Mouse (Mus musculus) adrenal gland, adult 8-10 months (tissue): ENCODE measurements at regions not wholly inside any gene's neighbourhood (a gene's known extent, or its start where the extent isn't known, plus 50 kb on each side); places are given as distances from the start of the nearest gene placed in this dataset.
"Not testable (repeated sequence)": the region's sequence is repeated elsewhere in the genome, so short reads cannot be mapped to it uniquely, and the experiment has no call there.

Experiments
- DNase-seq: peaks from one replicate; pipeline ENCODE4 v3.0.0; 2022

DNA sequence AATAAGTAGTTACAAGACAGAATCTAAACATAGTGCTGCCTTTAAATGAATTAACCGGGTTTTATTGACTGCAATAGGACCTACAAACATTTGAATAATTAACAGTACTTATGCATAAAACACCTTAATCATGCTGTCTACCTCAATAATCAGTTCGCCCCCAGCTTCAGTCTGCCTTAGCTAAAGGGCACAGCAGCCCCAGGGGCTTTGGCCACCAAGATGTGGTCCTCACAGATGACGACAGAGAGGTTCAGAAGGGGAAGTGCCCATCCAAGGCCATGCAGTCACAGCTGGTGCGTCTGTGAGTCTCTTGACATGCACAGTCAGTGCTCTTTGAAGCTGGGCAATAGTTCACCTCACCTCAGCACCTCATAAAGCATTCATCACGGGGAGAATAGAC, 452.8 kb upstream of the Jmjd1c start:
- DNase-seq: no peak

DNA sequence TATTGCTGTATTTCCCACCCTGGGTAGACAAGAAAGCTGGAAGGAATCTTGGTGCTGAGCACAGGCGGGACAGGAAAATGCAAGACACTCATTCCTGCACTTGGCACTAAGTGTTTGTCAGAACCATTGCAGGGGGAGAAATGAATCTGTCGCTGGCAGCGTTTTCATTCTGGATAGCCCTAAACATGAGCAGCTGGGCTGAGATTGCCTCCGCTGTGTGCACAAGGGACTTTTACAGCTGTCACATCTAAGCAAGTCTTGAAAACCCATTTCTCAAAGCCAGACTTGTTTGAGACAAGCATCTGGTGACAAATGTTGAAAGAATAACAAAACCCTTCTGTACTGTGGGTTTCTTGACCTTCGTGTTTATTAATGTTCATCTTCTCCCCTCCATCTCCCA, 438.4 kb upstream of the Jmjd1c start:
- no peak for DNase-seq

- no peak for DNase-seq
These were observed 412.8 kb upstream of the Jmjd1c start for GRCm38 (mm10) chr10:66683160-66683559.

DNA sequence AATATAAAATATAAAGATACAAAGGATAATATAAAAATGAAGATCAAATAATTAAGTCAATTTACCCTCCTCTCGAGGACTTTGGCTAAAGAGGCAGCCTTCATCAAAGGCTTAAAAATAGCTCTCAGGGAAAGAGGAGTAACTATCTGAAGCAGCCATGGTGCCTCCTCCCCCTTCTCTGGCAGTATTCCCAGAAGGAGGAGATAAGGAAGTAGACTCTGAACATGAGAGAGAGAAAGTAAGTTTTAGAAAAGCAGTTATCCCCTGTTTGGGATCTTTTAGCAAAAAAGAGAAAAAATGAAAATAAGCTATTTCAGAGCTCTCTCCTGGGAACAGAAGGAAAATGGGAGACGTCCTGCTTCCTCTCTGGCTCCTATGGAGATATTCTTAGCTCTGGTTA, 406.7 kb upstream of the Jmjd1c start:
- not testable (repeated sequence) for DNase-seq

GRCm38 (mm10) chr10:66694549-66695285, 401.2 kb upstream of the Jmjd1c start:
- no peak for DNase-seq

GRCm38 (mm10) chr10:66714926-66715325, 381.0 kb upstream of the Jmjd1c start:
- not testable (repeated sequence) for DNase-seq

DNA sequence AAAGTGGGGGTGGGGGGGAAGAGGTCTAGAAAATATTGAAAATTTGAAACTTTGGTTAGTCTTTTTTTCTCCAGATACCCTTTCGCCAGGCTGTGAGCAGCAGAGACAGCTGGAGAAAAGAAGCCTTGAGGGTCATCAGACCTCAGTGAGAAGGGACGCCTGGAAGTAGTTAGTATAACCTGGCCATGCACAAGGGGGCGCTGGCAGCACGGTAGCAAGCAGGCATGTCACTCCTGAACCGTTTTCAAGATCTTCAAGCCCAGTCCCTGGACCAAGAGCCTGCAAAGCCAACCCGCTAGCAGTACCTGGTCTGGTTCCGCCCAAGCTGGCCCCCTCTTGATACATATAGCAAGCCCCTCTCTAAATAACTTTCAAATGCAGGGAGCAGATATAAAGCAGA, 378.0 kb upstream of the Jmjd1c start:
- no peak for DNase-seq

- no peak for DNase-seq
These were observed 376.1 kb upstream of the Jmjd1c start for GRCm38 (mm10) chr10:66719796-66720195.

- no peak for DNase-seq
These were observed 362.3 kb upstream of the Jmjd1c start for GRCm38 (mm10) chr10:66733631-66734030.

DNA sequence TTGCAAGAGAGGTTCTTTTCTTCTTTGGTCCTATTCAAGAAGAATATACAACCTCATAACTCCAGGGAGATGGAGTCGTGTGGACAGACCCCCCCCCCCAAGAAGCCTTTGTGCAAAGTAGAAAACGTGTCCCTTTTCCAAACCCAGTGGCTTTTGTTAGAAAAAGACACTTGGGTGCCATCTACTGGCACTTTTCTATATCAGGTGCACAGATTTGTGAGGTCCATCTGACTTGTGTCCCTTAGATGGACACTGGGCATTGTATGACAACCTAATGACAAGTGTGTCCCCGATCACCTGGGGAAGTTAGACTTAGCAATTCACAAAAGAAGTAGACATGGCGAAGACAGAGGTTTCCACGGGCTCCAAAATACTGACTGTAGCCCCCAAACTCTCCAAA, 361.1 kb upstream of the Jmjd1c start:
- no peak for DNase-seq

- no peak for DNase-seq
These were observed 356.9 kb upstream of the Jmjd1c start for GRCm38 (mm10) chr10:66739017-66739416.

- no peak for DNase-seq
These were observed 354.1 kb upstream of the Jmjd1c start for GRCm38 (mm10) chr10:66741819-66742218.

DNA sequence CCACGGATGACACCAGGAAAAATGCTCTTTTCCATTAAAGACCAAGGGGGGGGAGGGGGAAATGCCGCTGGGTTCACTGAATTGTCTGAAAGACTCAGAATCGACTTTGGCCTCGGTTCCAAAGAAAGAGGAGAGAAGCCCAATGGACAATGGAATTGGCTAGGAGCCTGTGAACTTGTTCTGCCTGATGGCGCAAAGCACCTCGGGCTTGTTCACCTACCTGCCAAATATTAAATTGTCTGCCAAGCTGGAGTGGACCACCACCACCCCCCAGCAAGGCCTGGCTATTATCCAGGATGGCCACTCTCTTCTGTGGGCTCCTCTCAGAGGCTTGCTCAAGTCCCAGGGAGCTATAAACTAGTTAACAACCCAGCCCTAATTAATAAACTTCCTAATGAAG, 352.7 kb upstream of the Jmjd1c start:
- DNase-seq: no peak

- no peak for DNase-seq
These were observed 350.1 kb upstream of the Jmjd1c start for GRCm38 (mm10) chr10:66745871-66746270.

GRCm38 (mm10) chr10:66752237-66752810, 343.6 kb upstream of the Jmjd1c start:
- DNase-seq: no peak

DNA sequence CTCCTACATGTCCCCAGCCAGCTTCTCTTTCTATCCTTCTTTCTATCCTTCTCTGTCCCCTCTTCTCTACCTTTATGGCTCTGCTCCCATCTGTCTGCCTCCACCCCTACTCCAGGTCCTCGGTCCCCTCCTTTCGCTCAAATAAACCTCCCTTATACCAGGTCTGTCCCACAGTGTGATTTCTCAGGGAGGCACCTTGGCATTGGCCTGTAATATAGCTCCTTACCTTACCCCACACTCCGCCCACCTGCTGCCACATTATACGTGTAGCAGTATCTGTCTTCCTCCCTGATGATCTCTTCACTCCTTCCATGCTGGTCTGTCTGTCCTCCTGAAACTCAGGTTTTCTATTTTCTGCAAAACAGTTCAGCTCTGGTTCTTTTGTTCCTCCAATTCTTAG, 339.1 kb upstream of the Jmjd1c start:
- DNase-seq: no peak

GRCm38 (mm10) chr10:66770161-66771030, 325.5 kb upstream of the Jmjd1c start:
- no peak for DNase-seq

- DNase-seq: no peak
These were observed 315.4 kb upstream of the Jmjd1c start for GRCm38 (mm10) chr10:66780335-66781170.

DNA sequence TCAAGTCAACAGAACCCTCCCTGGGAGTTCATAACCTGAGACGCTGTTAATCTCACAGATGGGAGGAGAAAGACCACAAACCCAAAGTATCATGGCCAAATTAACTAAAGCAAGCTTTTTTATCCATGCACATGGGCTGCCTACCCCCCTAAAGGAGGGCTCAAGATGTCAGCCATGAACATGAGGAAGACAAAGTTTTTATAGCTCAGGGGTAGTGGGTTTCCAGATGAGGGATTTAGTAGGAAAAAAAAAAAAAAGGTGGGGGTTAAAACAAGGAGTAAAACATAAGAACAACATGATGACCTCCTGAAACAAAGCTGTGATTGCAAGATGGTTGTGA, 314.8 kb upstream of the Jmjd1c start:
- DNase-seq: no peak

DNA sequence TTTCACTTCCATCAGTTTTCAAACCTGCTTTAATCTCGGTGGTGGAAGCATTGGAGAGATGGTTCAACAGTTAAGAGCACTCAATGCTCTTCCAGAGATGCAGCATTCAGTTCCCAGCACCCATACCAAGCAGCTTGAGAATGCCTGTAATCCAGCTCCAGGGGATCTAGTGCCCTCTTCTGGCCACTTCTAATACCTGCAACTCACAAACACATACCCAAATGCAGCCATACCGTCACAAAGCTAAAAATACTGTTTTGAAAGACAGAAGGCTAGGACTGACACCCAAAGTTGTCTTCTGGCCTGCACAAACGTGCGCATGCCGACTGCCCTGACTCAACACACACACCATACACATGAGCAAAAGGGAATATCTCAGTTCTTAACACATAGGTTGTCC, 313.9 kb upstream of the Jmjd1c start:
- no peak for DNase-seq

DNA sequence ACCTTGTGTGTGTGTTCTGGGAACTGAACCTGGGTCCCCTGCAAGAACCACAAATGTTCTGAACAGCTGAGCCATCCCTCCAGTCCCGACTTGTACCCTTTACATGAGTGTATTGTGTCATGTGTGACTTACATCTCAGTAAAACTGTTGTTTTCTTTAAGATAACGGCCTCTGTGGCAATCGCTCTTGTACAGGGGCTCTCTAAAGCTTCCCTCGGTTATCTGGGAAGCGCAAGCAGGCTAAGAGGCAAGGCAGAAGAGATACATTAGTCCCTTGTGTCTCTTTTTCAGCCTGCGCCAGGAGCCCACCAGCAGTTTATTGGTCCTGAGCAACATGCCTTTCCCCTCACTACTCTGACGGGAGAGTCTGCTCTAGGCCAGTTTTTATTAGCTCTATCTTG, 308.1 kb upstream of the Jmjd1c start:
- no peak for DNase-seq

DNA sequence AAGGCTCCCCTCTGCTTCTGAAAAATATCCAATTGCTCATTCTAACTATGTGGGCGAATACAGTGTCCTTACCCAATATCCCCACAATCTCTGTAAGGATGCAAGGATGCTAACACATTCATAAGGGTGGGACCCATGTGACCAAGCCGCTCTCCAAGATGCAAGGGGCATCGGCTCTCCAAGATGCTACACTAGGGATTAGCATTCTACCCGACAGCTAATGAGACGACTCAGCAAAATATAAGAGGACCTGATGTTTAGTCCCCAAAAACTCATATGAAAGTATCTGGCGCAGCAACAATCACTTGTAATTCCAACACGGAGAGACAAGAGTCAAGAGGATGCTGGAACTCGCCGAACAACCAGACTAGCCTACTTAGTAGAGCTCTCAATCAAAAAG, 299.6 kb upstream of the Jmjd1c start:
- no peak for DNase-seq

GRCm38 (mm10) chr10:66802691-66803090, 293.2 kb upstream of the Jmjd1c start:
- no peak for DNase-seq
